Mouse (Mus musculus) embryonic facial prominence, embryonic 11.5 days (tissue): Measurements from ENCODE around the gene Pitpnc1. TPM values are rescaled to one million over a fixed set of nuclear protein-coding genes. Genes with fewer than 3 reads are reported as not detected.
A peak's percentile ranks its signal among the peaks of the same experiment; 100 is the strongest.

Experiments used
- ATAC-seq: fragments of 200-750 bp; cut with Nextera tagmentation; replicated peaks from 2 replicates; pipeline ENCODE4 v1.8.0; 2017; ENCODE audit warnings: low read depth; ENCODE audit not compliant: insufficient number of reproducible peaks, low FRiP score, low TSS enrichment
- DNase-seq: peaks from one replicate; pipeline ENCODE4 v3.0.0-alpha.2; 2015; ENCODE audit warnings: low spot score
- H3K27ac ChIP-seq: fragments of 300-500 bp; sonication (generic); replicated peaks from 2 replicates; pipeline ENCODE4 v1.5.1; 2014; ENCODE audit warnings: mild to moderate bottlenecking, low read depth, low read length, control low read depth
- H3K27me3 ChIP-seq: fragments of 300-500 bp; sonication (generic); 2 replicates; pipeline ENCODE4 v1.6.1; 2014; ENCODE audit warnings: mild to moderate bottlenecking, low read length, moderate library complexity, mixed read lengths; ENCODE audit not compliant: control insufficient read depth, insufficient read depth
- H3K36me3 ChIP-seq: fragments of 300-500 bp; sonication (generic); replicated peaks from 2 replicates; pipeline ENCODE4 v1.6.1; 2014; ENCODE audit warnings: low read depth, mild to moderate bottlenecking, low read length, moderate library complexity, mixed read lengths; ENCODE audit not compliant: control insufficient read depth, insufficient read depth
- H3K4me1 ChIP-seq: fragments of 300-500 bp; sonication (generic); 2 replicates; pipeline ENCODE4 v1.6.1; 2014; ENCODE audit warnings: low read length, mixed read lengths; ENCODE audit not compliant: control insufficient read depth, insufficient read depth
- H3K4me2 ChIP-seq: fragments of 300-500 bp; sonication (generic); 2 replicates; pipeline ENCODE4 v1.6.1; 2014; ENCODE audit warnings: low read depth, mild to moderate bottlenecking, control low read depth, low read length, moderate library complexity
- H3K4me3 ChIP-seq: fragments of 300-500 bp; sonication (generic); 2 replicates; pipeline ENCODE4 v1.5.1; 2014; ENCODE audit warnings: low read depth, low read length, control low read depth
- H3K9ac ChIP-seq: fragments of 300-500 bp; sonication (generic); replicated peaks from 2 replicates; pipeline ENCODE4 v1.6.1; 2014; ENCODE audit warnings: mild to moderate bottlenecking, control low read depth, low read length
- H3K9me3 ChIP-seq: fragments of 300-500 bp; sonication (generic); replicated peaks from 2 replicates; pipeline ENCODE4 v1.6.1; 2016; ENCODE audit warnings: mild to moderate bottlenecking, low read length, inconsistent platforms, mixed read lengths; ENCODE audit not compliant: control insufficient read depth
- WGBS: fragments of 180-500 bp; shearing (Covaris S2); extraction: QIAGEN DNeasy Blood & Tissue Kit; methylation state at CpG from one replicate; pipeline ENCODE4 v1.1.7; 2014; 5-methylcytosine and 5-hydroxymethylcytosine counted together
- polyA plus RNA-seq: library from polyadenylated mRNA; unstranded; fragments of >200 nt; fragmentation: Nextera tagmentation; extraction: Ambion mirVana; gene quantifications from 2 replicates; pipeline ENCODE4 v1.2.1, GENCODE M21; 2014

Gene Pitpnc1
- polyA plus RNA-seq, 1 experiment from 2014 or later: 45.1 TPM

DNA sequence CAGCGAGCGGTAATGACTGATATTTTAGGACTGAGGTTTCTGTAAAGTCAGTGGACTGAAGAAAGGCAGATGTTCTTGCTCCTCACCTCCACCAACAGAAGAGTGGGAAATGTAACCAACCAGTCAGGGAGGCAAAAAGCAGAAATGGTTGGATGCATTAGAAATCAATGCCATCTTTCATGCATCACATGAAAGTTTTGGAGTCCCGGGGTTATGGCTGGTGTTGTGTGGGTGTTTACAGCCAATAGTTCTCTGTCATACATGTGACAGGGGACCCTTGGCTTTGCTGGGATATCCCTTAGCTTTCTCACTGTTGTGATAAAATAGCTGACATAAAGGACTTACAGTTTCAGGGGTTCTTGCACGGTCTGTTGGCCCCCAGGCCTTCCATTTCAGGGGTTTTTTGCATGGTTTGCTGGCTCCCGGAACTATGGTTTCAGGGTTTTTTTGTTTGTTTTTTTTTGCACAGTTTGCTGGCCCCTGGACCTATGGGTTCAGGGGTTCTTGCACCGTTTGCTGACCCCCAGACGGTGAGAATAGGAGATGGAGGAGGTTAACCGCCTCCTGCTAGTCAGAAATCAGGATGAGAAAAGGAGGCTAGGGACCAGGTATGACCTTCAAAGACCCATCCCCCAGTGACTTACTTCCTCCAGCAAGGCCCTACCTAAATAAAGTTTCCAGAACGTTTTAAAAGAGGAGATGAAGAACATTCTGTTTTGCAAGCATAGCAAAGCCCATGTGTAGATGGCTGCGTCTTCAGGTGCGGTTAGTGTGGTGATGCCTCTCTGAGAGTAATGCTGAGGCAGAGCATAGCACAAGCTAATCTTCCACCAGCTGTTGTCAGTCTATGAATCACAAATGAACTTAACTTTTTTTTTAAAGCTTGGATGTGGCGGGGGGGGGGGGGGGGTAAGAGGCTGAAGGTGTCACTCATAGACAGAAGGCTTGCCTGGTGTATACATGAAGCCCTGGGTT is 27.1 kb downstream of the Pitpnc1 start:
- Histone ChIP-seq H3K4me1 (no peaks in the 10 kb centered on the region), H3K36me3 (no peaks in the 10 kb centered on the region), H3K27me3 (no peaks in the 10 kb centered on the region), H3K4me3 (no peak overlapping the region), H3K27ac (no peak overlapping the region), H3K4me2 (no peak overlapping the region), H3K9ac (no peak overlapping the region), H3K9me3 (no peaks in the 10 kb centered on the region)
- ATAC-seq: no peak
- WGBS: 76% methylated on average over 12 of the region's 12 CpGs
- DNase-seq: no peak

DNA sequence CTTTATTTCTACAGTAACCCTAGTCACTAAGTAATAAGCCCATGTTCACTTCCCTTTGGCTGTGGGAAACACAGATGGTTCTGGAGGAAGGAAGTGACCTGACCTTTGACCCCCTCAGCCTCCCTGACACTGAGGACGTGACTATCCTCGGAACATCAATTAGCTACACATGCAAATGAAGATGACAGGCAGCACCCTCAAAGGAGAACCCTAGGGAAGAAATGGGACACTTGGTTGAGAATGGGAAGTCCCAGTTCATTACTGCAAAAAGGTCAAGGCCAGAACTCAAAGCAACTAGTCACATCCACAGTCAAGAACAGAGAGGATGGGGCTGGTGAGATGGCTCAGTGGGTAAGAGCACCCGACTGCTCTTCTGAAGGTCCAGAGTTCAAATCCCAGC is 29.4 kb downstream of the Pitpnc1 start:
- ATAC-seq: no peak
- Histone ChIP-seq H3K27ac (no peak overlapping the region), H3K4me1 (no peaks in the 10 kb centered on the region), H3K4me3 (no peak overlapping the region), H3K9me3 (no peaks in the 10 kb centered on the region), H3K27me3 (no peaks in the 10 kb centered on the region), H3K4me2 (no peak overlapping the region), H3K36me3 (no peaks in the 10 kb centered on the region), H3K9ac (no peak overlapping the region)
- no peak for DNase-seq
- WGBS: 37% methylated on average over 3 of the region's 3 CpGs

DNA sequence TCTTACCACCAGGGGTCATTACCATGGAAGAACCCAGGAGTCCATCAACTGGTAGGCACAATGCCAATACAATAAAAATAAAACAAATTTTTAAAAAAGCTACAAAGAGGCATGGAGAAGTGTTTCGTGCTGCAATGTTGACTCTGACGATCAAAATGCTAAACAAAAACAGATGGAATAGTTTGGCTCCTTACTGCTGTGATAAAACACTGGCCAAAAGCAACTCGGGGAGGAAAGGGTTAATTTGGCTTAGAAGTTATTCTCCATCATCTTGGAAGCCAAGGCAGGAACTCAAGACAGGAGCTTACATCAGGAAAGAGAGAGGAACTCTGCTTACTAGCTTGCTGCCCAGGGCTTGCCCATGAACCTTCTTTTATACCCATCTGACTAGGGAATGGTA is 32.4 kb downstream of the Pitpnc1 start:
- Histone ChIP-seq H3K36me3 (no peaks in the 10 kb centered on the region), H3K4me2 (no peak overlapping the region), H3K27ac (no peak overlapping the region), H3K4me1 (no peaks in the 10 kb centered on the region), H3K9me3 (no peaks in the 10 kb centered on the region), H3K9ac (no peak overlapping the region), H3K27me3 (no peaks in the 10 kb centered on the region), H3K4me3 (no peak overlapping the region)
- 56% methylated on average over 3 of the region's 3 CpGs for WGBS
- peak; percentile 33 for DNase-seq
- ATAC-seq: no peak

DNA sequence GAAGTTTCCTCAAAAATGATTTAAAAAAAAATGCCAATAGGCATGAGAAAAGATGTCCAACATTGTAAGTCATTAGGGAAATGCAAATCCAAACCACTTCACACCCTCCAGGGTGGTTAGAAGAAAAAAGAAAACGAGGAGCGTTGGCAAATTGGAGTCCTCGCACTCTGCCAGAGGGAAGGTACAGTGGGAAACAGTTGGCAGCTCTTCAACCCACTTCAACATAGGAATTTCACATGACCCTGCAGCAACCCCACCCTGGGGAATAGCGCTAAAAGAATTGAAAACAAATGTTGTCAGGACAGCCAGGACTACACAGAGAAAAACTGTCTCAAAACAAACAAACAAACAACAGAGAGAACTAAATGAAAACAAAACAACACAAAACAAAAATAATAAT is 32.8 kb downstream of the Pitpnc1 start:
- H3K9ac ChIP-seq: no peak overlapping the region
- H3K4me1 ChIP-seq: no peaks in the 10 kb centered on the region
- DNase-seq (no peak), ATAC-seq (no peak)
- WGBS: 79% methylated on average over 4 of the region's 4 CpGs
- H3K4me2 ChIP-seq: no peak overlapping the region
- H3K36me3 ChIP-seq: no peaks in the 10 kb centered on the region
- no peak overlapping the region for H3K27ac ChIP-seq
- no peak overlapping the region for H3K4me3 ChIP-seq
- no peaks in the 10 kb centered on the region for H3K27me3 ChIP-seq
- H3K9me3 ChIP-seq: no peaks in the 10 kb centered on the region

DNA sequence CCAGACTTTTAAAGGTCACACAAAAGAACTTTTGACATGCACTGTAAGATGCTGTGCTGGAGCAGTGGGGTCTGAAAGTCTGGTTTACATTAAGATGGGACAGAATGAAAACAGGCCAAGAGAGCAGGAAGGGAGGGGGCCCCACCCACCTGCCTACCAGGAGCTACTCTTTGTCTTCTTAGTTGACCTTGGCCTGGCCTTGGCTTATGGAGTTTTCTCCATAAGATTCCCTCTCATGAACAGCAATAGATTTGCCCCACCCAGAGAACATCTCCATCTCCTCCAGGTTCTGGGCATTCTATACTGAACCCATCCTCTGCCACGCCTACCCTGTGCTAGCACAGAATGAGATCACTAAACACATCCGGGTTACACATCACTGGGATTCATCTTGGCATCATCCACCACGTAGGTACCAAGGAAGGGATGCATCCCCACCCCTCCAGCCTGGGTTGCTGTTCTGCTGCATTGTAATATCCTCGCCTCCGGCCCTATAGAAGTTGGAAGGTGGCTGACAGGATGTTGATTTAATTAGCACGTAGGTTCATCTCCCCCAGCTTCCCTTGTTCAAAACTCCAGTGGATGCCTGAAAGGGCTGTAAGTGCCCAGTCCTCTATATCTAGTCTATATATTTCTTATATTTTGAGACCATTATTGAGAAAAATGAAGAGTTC is 34.6 kb downstream of the Pitpnc1 start:
- 87% methylated on average over 6 of the region's 6 CpGs for WGBS
- DNase-seq (no peak), ATAC-seq (no peak)
- H3K9me3 ChIP-seq: no peaks in the 10 kb centered on the region
- no peaks in the 10 kb centered on the region for H3K36me3 ChIP-seq
- no peak overlapping the region for H3K27ac ChIP-seq
- no peaks in the 10 kb centered on the region for H3K4me1 ChIP-seq
- no peaks in the 10 kb centered on the region for H3K27me3 ChIP-seq
- H3K9ac ChIP-seq: no peak overlapping the region
- no peak overlapping the region for H3K4me2 ChIP-seq
- no peak overlapping the region for H3K4me3 ChIP-seq

DNA sequence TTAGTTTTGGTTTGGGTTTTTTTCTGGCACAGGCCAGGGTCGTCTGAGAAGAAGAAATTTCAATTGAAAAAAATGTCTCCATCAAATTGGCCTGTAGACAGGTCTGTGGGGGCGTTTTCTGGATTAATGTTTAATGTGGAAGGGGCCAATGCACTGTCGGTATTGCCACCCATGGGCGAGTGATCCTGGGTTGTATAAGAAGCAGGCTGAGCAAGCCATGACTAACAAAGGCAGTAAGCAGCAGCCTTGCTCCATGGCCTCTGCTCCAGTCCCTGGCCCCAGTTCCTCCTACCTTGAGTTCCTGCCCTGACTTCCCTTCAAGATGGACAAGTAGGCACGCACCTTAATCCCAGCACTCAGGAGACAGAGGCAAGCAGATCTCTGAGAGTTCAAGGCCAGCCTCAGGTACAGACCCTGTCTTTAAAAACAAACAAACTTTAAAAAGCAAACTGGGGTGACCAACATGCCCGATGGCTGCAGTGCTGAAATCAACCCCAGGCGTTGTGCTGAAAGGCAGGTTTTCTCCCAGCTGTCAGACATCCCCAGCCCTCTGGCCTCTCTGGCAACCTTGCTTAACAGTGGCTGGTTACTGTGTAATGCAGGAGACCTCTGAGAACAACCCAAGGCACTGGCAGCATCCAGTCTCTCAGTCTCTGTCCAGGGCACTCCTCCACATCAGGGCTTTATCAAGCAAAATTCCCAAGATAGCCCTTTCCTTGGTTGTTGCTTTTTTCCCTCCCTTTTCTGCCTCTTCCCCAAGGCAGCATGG is 39.1 kb downstream of the Pitpnc1 start:
- no peak for ATAC-seq
- 77% methylated on average over 7 of the region's 7 CpGs for WGBS
- Histone ChIP-seq H3K4me1 (no peaks in the 10 kb centered on the region), H3K4me3 (no peak overlapping the region), H3K9me3 (no peaks in the 10 kb centered on the region), H3K27ac (no peak overlapping the region), H3K4me2 (no peak overlapping the region), H3K9ac (no peak overlapping the region), H3K27me3 (no peaks in the 10 kb centered on the region), H3K36me3 (no peaks in the 10 kb centered on the region)
- no peak for DNase-seq

DNA sequence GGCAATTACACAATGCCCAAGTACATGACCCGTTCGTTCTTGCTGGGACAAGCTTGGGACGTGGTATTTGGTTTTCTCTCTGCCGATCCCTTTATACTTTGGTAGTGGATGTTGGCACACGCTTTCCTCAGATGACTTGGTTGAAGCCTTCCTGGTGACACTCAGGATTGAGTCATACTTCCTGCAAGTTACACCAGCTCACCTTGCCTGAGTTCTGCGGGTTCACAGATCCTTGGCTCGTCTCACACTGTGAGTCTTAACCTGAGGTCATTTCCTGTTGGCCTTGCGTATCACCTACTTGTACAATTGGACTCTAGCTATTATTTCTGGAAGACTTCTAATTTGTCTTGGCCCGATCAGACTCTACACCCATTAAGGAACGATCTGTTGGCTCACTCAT is 42.5 kb downstream of the Pitpnc1 start:
- 92% methylated on average over 10 of the region's 10 CpGs for WGBS
- no peaks in the 10 kb centered on the region for H3K4me1 ChIP-seq
- ATAC-seq: no peak

More for the DNA sequence above, 42.5 kb downstream of the Pitpnc1 start:
- Histone ChIP-seq H3K4me2 (no peak overlapping the region), H3K27me3 (no peaks in the 10 kb centered on the region), H3K36me3 (no peaks in the 10 kb centered on the region), H3K27ac (no peak overlapping the region), H3K9me3 (no peaks in the 10 kb centered on the region), H3K9ac (no peak overlapping the region), H3K4me3 (no peak overlapping the region)
- DNase-seq: no peak
